Mouse (Mus musculus) layer of hippocampus, adult 9-11 months (tissue): Measurements from ENCODE around the gene Zyx.

Experiments
- DNase-seq: peaks from one replicate; pipeline ENCODE4 v3.0.0; 2022

The Zyx gene

DNA sequence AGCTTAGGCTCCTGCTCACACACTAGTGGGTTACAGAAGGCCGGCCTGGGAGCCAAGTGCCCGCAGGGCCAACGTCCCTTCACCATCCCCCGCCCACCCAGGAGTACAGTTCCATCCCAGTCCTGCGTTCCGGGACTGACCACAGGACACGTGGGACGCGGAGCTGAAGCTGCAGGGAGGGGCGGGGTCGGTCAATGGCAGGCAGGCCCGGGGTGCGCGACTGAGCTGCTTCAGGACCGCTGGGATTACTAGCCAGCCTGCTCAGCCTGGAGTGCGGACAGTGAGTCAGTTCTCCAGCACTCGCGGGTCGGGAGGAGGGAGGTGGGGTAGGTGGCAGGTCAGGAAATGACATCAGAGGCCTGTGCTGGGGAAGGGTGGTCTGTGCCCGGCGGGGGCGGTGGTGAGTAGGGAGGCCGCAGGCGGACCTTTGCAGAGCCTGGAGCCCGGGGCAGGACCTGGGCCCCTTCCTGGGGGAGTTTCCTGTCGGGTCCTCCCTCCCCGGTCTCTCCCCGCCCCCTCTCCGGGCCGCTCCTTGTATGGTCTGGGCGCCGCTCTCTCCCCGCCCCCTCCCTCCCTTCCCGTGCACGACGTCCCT is at the start of gene Zyx:
Gene Zyx, plus strand, starts transcription at position 205 of the 595 bp plus-strand sequence.
- peak; percentile 92 for DNase-seq

DNA sequence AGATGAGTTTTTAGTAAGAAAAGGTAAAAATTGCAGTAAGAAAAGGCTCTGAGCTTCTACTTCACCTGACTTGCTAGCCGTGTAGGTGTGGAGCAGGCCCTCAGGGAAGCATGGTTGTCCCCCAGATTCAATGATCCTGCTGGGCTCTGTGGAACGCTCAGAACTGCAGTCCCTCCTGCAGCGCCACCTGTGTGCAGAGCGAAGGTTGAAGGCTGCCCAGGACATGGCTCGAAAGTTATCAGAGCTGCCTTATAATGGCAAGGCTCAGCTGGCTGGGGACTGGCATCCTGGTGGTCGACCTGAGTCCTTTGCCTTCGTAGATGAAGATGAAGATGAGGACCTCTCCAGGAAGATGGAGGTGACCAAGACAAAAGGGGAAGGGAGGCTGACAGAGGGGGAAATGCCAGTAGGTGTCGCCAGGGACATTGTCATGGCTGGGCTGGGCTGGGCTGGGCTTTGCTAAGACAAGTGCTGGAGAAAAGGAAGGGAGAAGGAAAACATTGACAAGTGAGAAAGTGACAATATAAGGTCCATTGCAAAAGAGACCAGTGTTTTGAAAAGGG is 39.5 kb upstream of the Zyx start:
- no peak for DNase-seq

DNA sequence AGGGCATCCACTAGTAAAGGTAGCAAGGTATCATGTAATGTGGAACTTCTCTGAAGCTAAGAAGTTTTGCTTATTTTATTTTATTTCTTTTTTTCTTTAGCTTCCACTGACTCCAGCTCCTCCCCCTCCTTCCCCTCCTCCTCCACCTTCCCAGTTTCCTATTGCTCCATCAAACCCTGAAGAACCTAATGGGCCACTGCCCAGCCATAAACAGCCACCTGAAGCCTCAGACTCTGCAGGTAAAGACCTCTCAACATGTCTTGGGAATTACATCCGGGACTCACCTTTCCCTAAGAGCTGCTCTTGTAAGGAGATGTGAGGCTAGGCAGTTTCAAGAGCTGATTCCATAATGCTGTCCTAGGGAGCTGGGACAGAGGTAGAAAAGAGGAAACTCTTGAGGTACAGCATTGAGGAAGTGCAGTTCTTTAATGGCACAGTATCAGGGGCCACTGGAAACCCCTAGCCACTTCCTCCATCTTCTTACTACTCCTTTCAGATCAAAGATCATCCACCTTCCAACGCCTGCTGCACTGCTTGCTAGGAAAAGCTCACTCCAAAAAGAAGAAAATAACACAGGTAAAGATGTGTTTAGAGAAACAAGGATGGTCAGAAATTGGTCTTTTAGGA is 38.9 kb upstream of the Zyx start:
- DNase-seq, result no peak

DNA sequence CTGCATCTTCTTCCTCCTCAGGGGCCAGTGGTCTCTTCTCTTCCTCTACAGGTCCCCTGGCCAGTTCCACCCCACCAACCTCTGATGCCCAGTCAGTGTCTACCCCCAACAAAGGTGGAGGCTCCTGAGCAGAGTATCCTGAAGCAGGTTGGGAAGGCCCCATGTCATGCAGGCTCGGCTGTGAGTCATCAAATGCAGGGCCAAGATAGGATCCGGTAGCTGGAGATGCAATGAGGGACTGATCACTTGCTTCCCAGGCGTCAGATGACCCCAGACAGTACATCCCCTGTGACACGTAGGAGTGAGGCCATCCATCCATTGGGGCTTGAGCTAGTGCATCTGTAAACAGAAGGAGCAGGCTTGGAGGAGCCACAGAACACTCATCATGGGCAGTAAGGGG is 31.1 kb upstream of the Zyx start:
- no peak for DNase-seq

DNA sequence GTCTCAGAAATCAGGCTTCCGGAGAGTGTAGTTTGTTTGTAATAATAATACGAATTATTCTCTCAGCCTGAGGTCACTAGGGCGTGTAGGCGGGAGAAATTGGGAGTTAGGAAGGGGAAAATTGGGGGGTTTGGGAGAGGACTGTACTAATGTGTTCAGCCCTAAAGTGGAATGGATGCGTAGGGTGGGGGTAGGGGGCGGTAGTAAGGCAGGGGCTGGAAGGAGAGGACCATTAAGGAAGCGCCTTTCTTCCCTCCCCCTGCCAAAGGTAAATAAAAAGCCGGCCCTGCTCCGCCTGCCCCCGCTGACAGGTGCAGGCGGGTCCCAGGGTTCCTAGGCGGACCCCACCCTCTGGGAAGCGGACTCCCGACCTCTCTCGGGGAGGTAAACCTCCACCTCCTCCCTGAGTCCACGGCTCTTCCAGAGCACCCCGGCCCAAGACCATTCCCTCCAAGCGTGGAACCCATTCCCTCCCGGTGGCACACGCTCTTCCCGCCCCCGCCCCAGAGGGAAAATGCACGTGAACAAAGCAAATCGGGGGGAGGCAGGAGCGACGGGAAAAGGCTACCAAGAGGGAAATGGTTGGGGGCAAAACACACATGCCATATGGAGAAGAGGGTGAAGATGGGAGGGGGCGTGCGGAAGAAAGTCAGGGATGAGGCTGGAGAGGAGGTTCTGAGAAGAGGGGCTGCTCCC is 25.9 kb upstream of the Zyx start:
- no peak for DNase-seq

DNA sequence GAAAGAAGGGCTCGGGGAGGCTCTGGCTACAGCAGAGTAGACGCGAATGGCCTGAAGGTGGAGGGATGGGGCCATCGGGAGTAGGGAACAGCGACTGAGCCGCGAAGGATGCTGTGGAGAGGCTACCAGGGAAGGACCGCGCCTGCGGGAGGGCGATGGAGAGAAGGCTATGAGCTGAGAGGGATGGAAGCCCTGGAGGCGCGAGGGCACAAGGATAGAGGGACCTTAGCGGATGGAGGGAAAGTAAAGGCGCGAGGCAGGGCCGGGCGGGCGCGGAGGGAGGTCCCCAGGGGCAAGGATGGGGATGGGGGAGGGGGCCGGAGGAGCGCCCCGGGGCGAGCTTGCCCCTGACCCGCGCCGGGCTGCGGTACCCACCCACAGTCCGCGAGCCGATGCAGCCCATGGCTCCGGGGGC is 25.4 kb upstream of the Zyx start:
- DNase-seq, result peak; percentile 38

DNA sequence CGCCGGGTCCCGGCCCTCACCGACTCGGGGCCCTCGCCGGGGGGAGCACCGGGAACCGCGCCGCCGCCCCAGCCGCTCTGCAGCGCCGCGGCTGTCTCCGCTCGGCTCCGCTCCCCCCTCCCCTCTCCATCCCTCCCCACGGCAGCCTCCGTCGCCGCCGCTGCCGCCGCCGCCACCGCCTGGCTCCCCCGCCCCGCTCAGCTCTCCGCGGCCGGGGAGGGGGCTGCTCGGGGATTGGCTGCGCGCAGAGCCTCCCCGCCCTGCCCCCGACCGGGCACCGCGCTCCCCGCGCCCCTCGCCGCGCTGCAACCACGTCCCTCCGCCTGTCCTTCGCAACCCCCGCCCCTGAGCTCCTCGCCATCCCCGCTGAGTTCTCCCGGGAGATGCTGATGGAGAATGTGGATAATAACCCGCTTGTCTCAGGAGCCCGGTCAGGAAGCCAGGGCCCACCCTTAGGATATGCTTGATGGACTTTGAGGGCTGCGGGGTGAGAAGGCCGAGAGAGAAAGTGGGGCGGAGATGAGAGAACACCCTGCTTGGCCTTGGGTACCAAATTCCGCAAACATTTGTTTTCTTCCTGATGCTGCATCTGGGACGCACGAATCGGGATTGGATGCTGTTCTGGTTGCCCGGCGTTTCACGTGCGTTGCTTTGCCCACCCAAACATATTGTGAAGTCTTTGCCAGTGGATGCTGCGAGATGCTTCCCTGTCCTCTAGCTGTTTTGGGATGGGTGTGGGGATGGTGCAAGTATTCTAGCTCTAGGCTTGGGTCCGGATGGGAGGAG is 24.8 kb upstream of the Zyx start, which contains the start of gene Fam131b:
Gene Fam131b, minus strand, starts transcription at position 162 of the 786 bp plus-strand sequence.
- DNase-seq, result peak; percentile 72

DNA sequence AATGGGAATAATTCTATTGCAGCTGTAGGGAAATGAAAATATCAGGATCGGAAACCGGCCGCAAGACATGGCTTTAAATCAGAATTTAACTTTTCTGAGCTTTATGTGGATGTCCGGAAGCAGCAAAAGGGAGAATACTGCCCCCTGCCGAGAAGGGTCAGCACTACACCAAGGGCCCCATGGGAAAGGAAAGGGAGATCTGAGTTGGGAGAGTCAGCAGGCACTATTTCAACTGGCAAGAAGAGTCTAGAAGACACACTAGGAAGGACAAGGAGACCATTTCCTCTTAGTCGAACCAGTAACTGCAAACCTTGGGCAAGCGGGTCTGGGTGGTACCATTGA is 24.2 kb upstream of the Zyx start:
- DNase-seq, result peak; percentile 82

DNA sequence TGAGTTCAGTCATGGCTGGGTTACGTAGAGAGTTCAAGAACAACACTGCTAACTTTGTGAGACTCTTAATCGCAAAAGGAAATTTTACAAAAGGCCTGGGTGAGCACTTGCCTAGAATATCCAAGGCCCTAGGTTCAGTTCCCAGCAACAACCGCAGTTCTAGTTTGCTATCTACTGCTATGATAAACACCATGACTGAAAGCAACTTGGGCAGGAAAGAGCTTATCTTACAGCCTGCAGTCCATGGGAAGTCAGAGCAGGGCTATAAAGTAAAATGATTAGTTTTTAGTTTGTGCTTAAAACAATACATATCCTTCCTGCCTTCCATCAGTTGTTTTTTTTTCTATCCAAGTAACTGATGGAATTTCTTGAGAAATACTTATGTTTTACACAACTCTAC is 22.9 kb upstream of the Zyx start:
- no peak for DNase-seq

DNA sequence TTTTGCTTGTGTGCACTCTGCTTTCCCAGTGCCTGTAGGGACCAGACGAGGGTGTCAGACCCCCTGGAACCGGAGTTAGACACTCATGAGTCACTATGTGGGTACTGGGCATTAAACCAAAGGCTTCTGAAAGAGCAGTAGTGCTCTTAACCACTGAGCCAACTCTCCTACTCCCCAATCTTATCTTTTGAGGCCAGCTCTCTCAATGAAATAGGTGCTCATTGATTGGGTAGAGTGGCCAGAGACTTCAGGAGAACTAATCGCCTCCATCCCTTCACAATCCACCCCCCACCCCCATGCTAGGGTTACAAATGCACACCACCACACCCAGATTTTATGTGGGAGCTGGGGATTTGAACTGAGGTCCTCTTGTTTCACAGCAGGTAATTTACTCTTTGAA is 20.7 kb upstream of the Zyx start:
- DNase-seq, result no peak

DNA sequence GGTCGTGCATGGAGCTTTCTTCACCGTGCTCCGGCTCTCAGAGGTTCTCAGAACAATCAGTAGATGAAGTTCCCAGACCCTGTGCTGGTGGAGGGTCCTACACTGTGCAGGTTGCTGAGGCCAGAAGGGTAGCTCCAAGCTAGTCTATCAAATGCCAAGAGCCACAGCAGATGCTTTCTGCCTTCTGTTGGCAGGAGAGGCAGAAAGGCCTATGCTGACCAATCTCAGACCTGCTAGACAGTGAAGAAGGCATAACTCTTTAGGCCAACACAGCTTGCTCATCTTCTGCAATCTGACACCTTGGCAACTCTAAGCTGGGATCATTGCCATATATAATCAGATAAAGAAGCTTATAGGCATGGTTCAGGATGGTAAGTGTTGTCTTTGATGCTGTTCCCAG is 19.2 kb upstream of the Zyx start:
- DNase-seq, result no peak

DNA sequence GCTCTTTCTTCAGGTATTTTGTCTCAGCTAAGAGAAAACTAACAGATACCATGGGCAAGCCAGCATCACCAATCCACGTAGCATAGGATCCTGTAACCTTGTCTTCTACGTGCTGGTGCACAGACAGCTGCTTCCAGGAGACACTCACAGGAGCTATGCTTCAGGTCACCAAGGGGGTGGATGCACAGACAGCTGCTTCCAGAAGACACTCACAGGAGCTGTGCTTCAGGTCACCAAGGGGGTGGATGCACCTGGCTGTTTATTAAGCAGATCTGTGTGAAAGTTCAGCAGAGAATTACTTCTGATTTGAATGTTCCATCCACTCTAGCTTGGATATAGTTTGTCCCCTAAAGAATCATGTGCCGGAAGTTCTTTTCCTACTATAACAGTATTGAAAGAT is 18.5 kb upstream of the Zyx start:
- DNase-seq, result no peak

DNA sequence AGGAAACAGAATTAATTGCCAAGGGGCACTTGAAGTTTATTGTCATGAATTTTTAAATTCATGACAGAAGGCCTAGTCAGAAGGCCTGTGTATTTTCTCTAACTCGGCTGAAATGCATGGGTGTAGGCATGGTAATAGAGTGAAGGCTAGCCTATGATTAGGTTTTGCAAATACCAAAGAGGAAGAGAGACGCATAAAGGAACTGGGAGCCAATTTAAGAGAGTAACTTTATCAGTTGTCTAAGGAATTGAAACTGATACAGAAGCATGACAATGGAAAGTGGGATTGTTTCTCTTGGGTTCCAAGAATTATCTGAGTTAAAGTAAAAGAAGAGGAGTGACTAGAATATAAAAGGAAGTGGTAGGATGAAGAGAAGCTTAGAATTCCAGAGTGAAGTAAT is 10.2 kb upstream of the Zyx start:
- DNase-seq, result no peak

DNA sequence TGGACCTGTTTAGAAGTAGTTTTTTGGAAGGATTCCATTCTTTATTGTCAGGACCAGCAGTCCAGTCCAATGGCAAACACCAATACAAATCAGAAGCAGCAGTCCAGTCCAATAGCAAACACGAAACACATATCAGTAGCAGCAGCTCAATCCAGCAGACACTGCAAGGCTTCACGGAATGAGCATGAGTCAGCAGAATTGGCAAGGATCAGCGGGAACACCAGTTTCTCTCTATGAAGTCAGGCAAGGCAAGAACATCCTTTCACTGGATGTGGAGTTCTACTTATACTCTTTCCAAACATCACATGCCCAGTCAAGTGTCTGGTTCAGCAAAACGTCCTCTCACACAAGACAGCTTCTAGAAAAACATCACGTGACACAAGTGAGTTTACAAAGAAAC is 9.4 kb upstream of the Zyx start:
- DNase-seq, result no peak

DNA sequence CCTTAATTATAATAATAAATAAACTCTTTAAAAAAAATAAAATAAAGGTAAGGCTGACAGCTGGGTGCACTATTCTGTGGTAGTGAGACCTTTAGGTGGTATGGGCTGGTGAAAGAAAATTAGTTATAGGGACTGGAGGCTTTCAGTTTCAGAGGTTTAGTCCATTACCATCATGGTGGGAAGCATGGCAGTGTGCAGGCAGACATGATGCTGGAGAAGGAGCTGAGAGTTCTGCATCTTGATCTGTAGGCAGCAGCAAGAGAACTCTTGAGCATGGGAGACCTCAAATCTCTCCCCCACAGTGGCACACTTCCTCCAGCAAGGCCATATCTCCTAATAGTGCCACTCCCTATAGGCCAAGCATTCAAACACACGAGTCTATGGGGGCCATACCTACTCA is 7.3 kb upstream of the Zyx start:
- no peak for DNase-seq

DNA sequence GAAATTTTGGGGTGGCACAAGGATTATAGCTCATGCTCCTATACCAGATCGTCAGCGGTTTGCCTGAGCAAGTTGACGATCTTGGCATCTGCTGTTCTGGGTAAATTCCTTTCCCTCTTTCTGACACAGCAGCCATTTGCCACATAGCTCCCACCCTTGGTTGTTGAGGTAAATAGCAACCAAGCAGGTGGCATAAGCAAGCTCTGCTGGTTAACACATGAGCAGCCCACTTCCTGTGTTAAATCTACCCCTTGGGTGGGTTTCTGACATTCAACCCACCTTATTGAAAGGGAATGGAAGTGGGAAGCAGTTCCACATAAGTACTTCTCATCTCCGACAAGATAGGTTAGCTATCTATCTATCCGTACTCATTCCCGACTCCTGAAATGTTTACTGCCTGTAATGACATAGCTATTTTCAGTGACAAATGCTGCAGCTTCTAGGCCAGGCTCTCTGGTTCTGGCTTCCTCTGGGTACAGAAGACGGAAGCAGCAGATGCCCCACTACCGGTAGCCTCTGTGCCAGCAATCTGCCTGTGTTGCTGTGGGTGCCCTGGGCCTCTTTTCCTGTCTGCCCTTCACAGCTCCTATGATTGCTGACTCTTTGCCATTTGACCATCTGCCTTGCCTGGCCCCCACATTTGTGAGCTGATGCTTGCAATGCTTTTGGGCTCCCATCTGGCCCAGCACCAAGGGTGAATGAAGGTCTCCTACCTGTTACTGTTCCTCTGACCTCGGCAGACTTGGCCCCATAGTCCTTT is 5.9 kb upstream of the Zyx start:
- peak; percentile 72 for DNase-seq

DNA sequence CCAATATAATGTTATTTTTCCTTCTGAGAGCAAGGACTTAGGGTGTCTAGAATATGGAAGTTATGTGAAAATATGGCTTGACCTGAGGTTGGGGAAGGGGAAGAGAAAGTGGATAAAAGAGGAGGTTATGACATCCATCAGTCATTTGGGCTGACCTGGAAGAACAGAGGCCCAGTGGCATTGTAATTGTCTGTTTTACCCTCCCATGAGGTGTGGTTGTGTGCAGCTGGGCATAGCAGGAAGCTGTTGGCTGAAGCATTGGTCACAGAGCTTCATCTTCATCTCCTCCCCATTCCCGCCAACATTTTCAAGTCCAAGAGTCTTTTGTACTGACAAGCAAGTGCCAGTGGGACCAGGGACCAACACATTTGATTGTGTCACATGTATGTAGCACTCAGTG is 5.2 kb upstream of the Zyx start:
- no peak for DNase-seq

DNA sequence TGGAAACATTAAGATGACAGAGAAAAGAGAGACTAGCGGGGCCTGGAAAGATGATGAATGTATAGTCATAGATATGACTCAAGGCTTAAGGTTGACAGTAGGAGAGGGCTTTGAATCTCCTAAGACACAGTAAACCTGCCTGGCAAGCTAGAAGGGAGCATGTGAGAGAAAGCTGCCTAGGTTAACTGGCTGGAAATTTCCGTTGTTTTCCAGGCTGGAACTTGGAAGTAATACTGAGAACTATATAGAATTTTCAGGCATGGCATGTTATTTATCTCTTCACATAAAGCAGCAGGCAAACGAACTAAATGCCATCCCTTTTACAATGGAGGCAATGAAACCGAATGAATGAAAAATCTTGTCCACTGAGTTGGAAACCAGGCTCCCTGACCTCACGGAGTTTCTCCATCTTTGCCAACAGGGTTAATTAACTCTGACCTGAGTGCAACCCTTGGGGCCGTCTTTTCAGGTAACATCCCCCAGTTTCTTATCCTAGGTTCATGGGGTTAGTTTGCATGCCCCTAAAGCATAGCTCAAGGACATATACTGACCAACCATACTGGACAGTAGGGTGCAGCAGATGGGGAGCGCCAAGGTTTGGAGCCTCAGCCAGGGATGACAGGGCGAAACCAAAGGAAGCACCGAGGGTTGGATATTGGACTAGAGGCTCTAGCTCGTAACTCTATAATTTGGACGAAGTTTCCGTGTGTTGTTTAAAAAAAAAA is 987 bp upstream of the Zyx start:
- DNase-seq, result no peak

DNA sequence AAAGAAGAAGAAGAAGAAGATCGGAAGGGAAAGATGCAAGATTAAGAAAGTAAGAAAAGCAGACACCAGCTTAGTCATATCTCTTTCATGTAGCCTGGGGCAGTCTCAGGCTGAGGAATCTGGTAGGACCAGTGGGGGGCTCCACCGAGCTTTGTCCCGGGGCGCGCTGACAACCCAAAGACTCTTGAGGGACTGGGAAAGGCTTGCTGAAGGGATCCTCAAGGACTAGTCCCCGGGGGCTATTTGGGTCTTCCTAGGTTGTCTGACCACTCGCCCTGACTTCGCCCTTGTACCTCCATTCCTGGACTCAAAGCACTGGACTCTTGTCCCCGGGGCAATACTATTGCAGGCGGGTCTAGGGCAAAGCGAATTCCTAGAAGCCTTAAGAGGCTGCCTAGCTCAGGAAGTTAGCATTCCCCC is 414 bp upstream of the Zyx start:
- peak; percentile 71 for DNase-seq

DNA sequence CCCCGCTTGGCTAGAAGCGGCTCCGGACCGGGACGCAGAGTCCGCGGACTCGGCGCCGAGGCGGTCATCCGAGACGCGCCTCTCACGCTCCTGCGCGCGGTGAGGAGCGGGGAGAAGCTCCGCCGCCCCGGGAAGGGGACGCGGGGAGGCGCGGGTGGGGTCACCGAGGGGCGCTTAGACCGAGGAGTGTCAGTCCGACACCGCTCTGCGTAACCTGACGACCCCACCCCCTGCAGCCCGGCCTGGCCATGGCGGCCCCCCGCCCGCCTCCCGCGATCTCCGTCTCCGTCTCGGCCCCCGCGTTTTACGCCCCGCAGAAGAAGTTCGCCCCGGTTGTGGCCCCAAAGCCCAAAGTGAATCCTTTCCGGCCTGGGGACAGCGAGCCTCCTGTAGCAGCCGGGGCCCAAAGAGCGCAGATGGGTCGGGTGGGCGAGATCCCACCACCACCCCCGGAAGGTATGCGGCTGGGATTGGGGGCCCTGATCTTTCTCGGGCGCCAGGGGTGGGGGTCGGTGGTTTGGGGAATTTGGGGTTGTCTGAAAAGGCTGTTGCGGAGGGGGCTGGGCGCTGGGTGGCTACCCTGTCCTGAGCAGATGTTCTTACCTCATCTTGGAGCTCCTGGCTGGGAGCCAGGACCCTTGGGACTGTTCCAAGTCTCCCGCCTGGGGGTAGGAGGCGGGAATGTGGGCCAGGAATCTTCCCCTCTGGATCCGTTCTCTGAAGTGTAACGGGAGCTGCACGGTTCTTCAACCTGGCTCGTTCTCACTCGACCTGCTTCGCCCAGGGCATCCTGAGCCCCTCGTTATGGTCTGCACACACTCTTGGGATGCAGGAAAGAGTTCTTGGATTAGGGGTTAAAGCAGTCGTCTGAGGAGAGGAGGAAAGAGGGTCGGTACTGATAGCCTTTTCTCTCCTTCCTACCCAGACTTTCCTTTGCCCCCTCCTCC is 864 bp downstream of the Zyx start:
- DNase-seq, result peak; percentile 61
